Mouse (Mus musculus) thymus, adult 2 months (tissue): ENCODE measurements around the gene Ahdc1. TPM values are rescaled to one million over a fixed set of nuclear protein-coding genes. Genes with fewer than 3 reads are reported as not detected.

ENCODE experiments used
- DNase-seq: peaks from one replicate; pipeline ENCODE4 v3.0.0; 2021
- H3K27ac ChIP-seq: fragments of 200-500 bp; 2 replicates; pipeline ENCODE4 v1.5.1; 2012; ENCODE audit warnings: low read length, control low read depth; ENCODE audit not compliant: control insufficient read depth, insufficient read depth
- H3K27me3 ChIP-seq: fragments of 200-500 bp; 2 replicates; pipeline ENCODE4 v1.6.1; 2012; ENCODE audit warnings: mild to moderate bottlenecking, low read length, moderate library complexity, mixed read lengths; ENCODE audit not compliant: control insufficient read depth, insufficient read depth
- H3K36me3 ChIP-seq: fragments of 200-500 bp; 2 replicates; pipeline ENCODE4 v1.6.1; 2012; ENCODE audit warnings: mild to moderate bottlenecking, low read length, moderate library complexity; ENCODE audit not compliant: control insufficient read depth, insufficient read depth
- H3K4me1 ChIP-seq: fragments of 200-500 bp; replicated peaks from 2 replicates; pipeline ENCODE4 v1.6.1; 2012; ENCODE audit warnings: low read length; ENCODE audit not compliant: control insufficient read depth, insufficient read depth
- H3K4me3 ChIP-seq: fragments of 200-500 bp; 2 replicates; pipeline ENCODE4 v1.5.1; 2012; ENCODE audit warnings: mild to moderate bottlenecking, low read length, control low read depth, moderate library complexity; ENCODE audit not compliant: control insufficient read depth, insufficient read depth
- CTCF ChIP-seq: fragments of 200-500 bp; IDR thresholded peaks from 2 replicates; pipeline ENCODE4 v1.5.1; 2012; ENCODE audit warnings: mild to moderate bottlenecking, control low read depth, low read length, moderate library complexity, borderline replicate concordance; ENCODE audit not compliant: control insufficient read depth, poor library complexity, insufficient read depth; ENCODE audit errors: extremely low read depth
- POLR2A ChIP-seq: fragments of 200-500 bp; IDR thresholded peaks from 2 replicates; pipeline ENCODE4 v1.6.1; 2012; ENCODE audit warnings: mild to moderate bottlenecking, low read length, control low read depth, moderate library complexity; ENCODE audit not compliant: control insufficient read depth, poor library complexity, insufficient read depth; ENCODE audit errors: extremely low read depth
- WGBS: fragments of 180-500 bp; shearing (Covaris S2); methylation state at CpG from one replicate; pipeline ENCODE4 v1.1.7; 2018; 5-methylcytosine and 5-hydroxymethylcytosine counted together
- polyA plus RNA-seq: library from polyadenylated mRNA; depleted of rRNA; stranded (reverse); fragments of >200 nt; gene quantifications from 2 replicates; pipeline ENCODE4 v1.2.3, GENCODE M21; 2012

The Ahdc1 gene
- polyA plus RNA-seq, 1 experiment = 59.8 TPM

DNA sequence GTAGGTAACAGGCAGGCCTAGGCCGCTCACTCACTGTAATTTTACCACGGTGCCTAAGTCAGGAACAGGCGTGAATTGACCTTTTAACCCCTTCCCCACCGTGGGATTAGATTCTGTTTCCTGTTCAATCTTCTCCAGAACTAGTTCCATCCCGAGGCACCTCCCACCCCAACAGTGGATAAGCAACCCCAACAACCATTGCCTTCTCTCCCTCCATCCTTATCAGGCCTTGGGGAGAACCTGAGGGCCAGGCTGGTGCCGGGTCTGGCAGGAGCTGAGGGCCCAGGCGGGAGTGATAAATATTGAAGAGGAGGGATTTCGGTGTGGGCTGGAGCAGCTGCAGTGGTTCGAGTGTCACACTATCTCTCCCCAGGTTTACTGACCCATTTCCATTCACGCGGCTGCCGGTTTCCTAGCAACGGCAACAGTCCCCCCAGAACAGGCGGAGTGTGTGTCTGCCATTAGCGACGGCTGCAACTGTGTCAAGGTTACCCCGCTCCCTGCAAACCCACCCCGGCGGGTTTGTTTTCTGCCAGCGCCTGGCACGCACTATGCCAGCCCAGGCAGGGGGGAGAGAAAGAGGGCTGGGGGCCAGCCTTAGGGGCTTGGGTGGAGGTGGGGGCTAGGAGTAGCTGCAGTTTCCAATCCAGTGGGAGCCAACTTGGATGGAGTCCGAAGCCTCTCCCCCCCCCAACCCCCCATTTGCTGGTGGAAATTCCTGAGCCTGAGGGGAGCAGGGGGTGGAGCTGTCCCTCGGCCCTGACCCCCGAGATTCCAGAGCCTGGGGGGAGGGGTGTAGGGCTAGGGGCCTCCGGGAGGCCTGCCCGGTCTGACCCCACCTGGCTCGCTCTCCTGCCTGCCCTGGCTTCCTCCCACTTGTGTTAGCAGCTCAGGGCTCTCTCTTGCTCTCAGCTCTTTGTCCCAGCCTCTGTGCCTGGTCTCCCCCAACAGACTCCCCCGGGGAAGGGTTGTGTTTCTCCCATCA is 31.9 kb downstream of the Ahdc1 start:
- Histone ChIP-seq H3K4me1 (peaks cover 22% of the 10 kb centered on the region), H3K36me3 (no peaks in the 10 kb centered on the region), H3K4me3 (no peak overlapping the region), H3K27ac (no peak overlapping the region), H3K27me3 (0 out of 2 replicates have a peak, but pooled peaks cover 4% of the 10 kb centered on the region)
- no peak for DNase-seq
- 83% methylated on average over 28 of the region's 28 CpGs for WGBS
- TF ChIP-seq POLR2A (no peak), CTCF (no peak)

DNA sequence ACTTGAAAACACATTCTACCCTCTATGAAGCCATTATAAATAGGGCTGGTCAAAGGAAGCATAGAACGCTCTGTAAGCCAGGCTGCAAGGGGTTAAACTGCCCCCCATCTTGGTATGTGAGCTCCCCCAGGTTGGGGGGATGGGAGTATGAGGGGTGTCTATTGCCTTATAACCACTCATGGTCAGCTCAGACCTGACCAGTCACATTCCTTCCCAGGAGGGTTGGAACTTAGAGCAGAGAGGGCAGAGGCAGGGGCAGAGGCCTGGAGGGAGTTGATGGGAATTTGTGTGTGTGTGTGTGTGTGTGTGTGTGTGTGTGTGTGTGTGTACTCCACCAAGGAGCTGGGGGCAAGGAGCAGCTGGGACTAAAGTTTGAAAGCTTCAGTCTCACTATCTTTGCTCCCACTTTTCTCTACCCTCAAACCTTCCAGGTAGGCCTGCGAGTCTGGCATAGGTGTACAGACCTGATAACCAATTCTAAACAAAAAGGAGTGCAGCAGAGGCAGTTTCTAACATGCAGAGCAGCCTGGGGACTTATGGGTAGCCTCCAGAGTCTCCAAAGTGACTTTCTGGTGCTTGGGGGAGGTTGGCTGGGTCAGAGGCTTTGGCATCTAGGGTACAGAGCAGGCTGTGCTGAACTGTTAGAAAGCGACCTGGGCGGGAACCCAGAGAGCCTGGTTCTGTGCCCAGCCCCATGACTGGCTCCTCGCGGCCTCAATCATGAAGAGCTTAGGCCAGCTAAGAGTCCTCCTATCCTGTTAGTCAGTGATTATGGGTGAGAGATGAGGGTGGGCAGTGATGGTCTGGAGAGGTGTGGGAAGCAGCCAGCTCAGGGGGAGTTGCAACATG is 33.0 kb downstream of the Ahdc1 start:
- WGBS = 96% methylated on average over 6 of the region's 6 CpGs
- peaks cover 15% of the 10 kb centered on the region for H3K4me1 ChIP-seq
- no peak overlapping the region for H3K27ac ChIP-seq
- H3K36me3 ChIP-seq = no peaks in the 10 kb centered on the region
- no peaks in the 10 kb centered on the region for H3K27me3 ChIP-seq
- TF ChIP-seq CTCF (no peak), POLR2A (no peak)
- no peak overlapping the region for H3K4me3 ChIP-seq
- no peak for DNase-seq

DNA sequence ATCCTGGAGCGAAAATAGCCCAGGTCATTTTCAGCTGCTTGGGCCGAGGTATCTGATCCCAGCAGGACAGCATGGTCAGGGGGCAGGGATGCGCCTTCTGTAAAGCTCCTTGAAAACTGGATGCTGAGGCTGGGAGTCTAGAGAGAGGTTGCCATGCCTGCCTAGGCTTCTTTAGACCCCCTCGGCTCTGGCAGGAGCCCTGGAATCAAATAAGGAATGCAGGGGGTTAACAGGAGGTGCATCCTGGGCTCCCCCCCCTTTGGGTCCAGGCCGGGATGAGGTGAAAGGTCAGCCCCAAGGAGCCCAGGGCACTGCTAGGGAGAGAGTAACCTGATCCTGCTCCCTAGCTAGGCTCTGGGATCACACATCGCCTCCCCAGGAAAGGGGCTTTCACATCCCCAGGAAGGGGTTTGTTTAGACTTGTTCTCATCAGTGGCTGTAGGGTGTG is 33.6 kb downstream of the Ahdc1 start:
- H3K4me3 ChIP-seq = no peak overlapping the region
- WGBS = 93% methylated on average over 6 of the region's 6 CpGs
- no peaks in the 10 kb centered on the region for H3K36me3 ChIP-seq

DNA sequence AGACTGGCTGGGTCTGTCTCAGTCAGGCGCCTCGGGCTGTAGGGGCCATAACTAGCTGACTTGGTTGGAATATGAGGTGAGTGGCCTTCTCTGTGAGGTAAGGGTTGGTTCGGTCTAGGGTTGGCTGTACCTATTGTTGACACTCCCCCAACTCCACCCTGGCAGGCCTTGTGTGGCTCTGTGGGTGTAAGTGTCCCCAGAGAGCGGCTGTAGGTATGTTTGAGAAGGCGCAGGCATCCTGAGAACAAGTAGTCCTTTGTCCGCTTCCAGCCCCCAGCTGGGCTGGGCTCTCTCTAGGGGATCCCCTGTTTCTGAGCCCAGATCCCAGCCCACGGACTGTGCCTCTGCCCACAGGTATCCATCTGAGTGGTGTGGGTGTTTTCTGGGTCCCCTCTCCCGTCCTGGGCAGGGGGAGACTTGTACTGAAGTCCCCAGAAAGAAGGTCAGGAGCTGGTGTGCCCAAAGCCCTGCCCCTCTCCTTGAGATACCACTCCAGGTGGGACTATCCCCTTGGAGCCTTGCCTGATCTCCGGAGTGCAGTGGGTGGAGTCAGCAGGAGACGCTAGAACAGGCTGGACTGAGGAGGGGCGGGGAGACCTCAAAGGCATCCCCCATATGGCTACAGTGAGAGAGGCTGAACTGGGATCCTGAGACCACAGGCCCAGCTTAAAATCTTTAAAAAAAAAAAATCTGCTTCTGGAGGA is 34.9 kb downstream of the Ahdc1 start:
- no peak overlapping the region for H3K27ac ChIP-seq
- TF ChIP-seq CTCF = no peak
- TF ChIP-seq POLR2A = no peak

More for the DNA sequence above, 33.6 kb downstream of the Ahdc1 start:
- no peak for DNase-seq
- Histone ChIP-seq H3K4me1 (peaks cover 15% of the 10 kb centered on the region), H3K27ac (no peak overlapping the region), H3K27me3 (no peaks in the 10 kb centered on the region)
- no peak for TF ChIP-seq CTCF
- no peak for TF ChIP-seq POLR2A

DNA sequence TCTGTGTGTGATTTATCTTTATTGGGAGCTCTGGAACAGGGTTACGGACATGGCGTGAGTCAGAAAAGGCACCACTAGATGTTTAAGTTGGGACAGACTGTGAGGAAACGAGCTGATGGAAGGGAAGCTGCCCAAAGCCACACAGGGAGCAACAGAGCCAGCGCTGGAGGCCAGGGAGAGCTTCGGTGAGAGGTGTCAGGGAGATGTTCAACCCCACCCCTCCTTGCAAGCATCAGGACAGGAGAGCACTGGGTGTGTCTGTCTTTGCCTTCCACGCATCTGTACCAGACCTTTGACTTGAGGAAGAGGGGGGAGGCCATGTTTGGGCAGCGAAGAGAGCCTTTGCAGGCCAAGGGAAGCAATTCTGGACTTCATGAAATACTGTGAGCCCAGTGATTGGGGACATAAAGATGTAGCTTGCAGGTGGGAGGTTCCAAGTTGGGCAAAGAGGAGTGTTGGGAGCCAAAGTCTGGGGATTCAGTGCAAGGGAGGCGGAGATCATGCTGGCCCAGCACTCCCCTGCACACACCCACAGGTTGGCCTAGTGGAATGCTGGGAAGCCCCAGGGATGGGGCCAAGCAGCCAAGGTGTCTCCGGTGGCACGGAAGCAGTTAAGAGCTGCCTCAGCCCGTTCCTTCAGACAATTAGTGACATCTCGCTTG is 35.8 kb downstream of the Ahdc1 start:
- no peak for TF ChIP-seq POLR2A
- TF ChIP-seq CTCF = no peak
- no peak overlapping the region for H3K27ac ChIP-seq
- no peak for DNase-seq
- peaks cover 37% of the 10 kb centered on the region for H3K4me1 ChIP-seq
- no peaks in the 10 kb centered on the region for H3K27me3 ChIP-seq
- H3K4me3 ChIP-seq = no peak overlapping the region
- H3K36me3 ChIP-seq = no peaks in the 10 kb centered on the region
- WGBS = 90% methylated on average over 12 of the region's 12 CpGs

More for the DNA sequence above, 34.9 kb downstream of the Ahdc1 start:
- Histone ChIP-seq H3K27me3 (no peaks in the 10 kb centered on the region), H3K4me3 (no peak overlapping the region), H3K36me3 (no peaks in the 10 kb centered on the region), H3K4me1 (peaks cover 28% of the 10 kb centered on the region)
- no peak for DNase-seq
- 91% methylated on average over 11 of the region's 11 CpGs for WGBS
